Mouse (Mus musculus) forebrain, embryonic 16.5 days (tissue): ENCODE measurements around the gene Itga1. TPM values are rescaled to one million over a fixed set of nuclear protein-coding genes. Genes with fewer than 3 reads are reported as not detected.

Experiments used
- ATAC-seq: fragments of 200-750 bp; cut with Nextera tagmentation; 2 replicates; pipeline ENCODE4 v1.8.0; 2017; ENCODE audit warnings: mild to moderate bottlenecking, moderate library complexity
- H3K27ac ChIP-seq: fragments of 300-500 bp; sonication (generic); 2 replicates; pipeline ENCODE4 v1.5.1; 2014; ENCODE audit warnings: low read length, control low read depth
- H3K27me3 ChIP-seq: fragments of 300-500 bp; sonication (generic); replicated peaks from 2 replicates; pipeline ENCODE4 v1.6.1; 2014; ENCODE audit warnings: low read length; ENCODE audit not compliant: control insufficient read depth, insufficient read depth
- H3K36me3 ChIP-seq: fragments of 300-500 bp; sonication (generic); 2 replicates; pipeline ENCODE4 v1.6.1; 2014; ENCODE audit not compliant: control insufficient read depth, insufficient read depth
- H3K4me1 ChIP-seq: fragments of 300-500 bp; sonication (generic); replicated peaks from 2 replicates; pipeline ENCODE4 v1.6.1; 2014; ENCODE audit warnings: low read length; ENCODE audit not compliant: control insufficient read depth, insufficient read depth
- H3K4me2 ChIP-seq: fragments of 300-500 bp; sonication (generic); 2 replicates; pipeline ENCODE4 v1.6.1; 2014; ENCODE audit warnings: mild to moderate bottlenecking, low read length, control low read depth
- H3K4me3 ChIP-seq: fragments of 300-500 bp; sonication (generic); replicated peaks from 2 replicates; pipeline ENCODE4 v1.5.1; 2014; ENCODE audit warnings: mild to moderate bottlenecking, low read length, control low read depth
- H3K9ac ChIP-seq: fragments of 300-500 bp; sonication (generic); replicated peaks from 2 replicates; pipeline ENCODE4 v1.6.1; 2014; ENCODE audit warnings: low read depth, low read length, control low read depth
- H3K9me3 ChIP-seq: fragments of 300-500 bp; sonication (generic); 2 replicates; pipeline ENCODE4 v1.6.1; 2016; ENCODE audit warnings: low read length; ENCODE audit not compliant: control insufficient read depth
- WGBS: fragments of 180-500 bp; shearing (Covaris S2); extraction: QIAGEN DNeasy Blood & Tissue Kit; methylation state at CpG from one replicate; pipeline ENCODE4 v1.1.7; 2014; 5-methylcytosine and 5-hydroxymethylcytosine counted together
- polyA plus RNA-seq: library from polyadenylated mRNA; unstranded; fragments of >200 nt; fragmentation: Nextera tagmentation; extraction: Ambion mirVana; gene quantifications from 2 replicates; pipeline ENCODE4 v1.2.1, GENCODE M21; 2015

The Itga1 gene
- polyA plus RNA-seq, 1 experiment from 2014 or later = 6.6 TPM

DNA sequence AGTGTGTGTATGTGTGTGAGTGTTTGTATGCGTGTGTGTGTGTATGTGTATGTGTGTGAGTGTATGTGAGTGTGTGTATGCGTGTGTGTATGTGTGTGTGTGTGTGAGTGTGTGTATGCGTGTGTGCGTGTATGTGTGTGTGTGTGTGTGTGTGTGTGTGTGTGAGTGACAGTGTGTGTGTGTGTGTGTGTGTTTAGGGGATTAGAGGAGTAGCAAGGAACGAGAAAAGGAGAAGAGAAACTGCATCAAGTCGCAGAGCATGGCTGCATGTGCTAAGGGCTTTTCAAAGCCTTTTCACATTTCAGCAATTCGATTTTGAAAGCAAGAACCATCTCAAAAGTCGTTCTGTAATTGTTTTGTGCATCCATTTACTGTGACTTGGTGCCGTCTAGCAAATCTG is 191.1 kb downstream of the Itga1 start:
- Histone ChIP-seq H3K27me3 (no peaks in the 10 kb centered on the region), H3K4me2 (no peak overlapping the region), H3K9ac (no peak overlapping the region), H3K4me3 (no peak overlapping the region), H3K9me3 (no peaks in the 10 kb centered on the region), H3K36me3 (no peaks in the 10 kb centered on the region), H3K27ac (no peak overlapping the region), H3K4me1 (no peaks in the 10 kb centered on the region)
- ATAC-seq = no peak
- 83% methylated on average over 9 of the region's 9 CpGs for WGBS

DNA sequence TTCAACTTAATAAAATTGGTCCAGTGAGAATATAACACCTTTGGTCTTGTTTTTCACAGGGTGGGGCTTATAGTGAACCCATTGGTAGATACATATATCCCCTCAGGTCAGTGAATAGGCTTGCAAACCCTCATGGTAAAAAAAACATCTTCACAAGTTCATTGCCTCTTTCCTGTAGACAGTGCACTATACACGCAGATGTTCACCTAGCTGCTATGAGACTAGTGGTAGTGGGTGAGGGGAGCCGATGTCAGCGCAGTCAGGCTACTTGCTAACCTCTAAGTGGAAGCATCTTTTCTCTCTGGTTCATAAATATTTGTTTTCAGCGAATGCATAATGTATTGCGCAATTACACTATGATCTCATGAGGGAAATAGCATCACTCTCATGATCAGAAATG is 192.2 kb downstream of the Itga1 start:
- no peak overlapping the region for H3K9ac ChIP-seq
- H3K4me1 ChIP-seq = no peaks in the 10 kb centered on the region
- no peak overlapping the region for H3K4me3 ChIP-seq
- H3K9me3 ChIP-seq = no peaks in the 10 kb centered on the region
- no peaks in the 10 kb centered on the region for H3K36me3 ChIP-seq
- H3K27me3 ChIP-seq = no peaks in the 10 kb centered on the region
- 98% methylated on average over 5 of the region's 5 CpGs for WGBS
- ATAC-seq = no peak
- H3K27ac ChIP-seq = no peak overlapping the region
- H3K4me2 ChIP-seq = no peak overlapping the region

DNA sequence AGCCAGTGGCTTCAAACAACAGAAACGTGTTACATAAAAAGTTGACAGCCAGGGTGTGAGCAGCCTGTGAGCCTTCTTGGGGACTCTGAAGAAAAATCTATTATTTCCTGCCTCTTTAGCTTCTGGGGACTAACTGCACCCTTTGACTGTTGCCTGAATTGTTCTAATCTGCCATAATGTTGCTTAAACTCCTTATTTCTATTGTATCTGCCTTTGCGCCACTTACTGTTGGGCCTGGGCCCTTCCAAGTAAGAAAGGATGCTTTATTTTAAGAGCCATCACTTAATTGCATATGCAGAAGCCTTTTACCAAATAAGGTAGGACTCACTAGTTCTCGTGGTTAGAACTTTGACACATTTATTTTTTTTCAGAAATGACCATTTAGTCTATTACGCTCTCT is 193.9 kb downstream of the Itga1 start:
- H3K9me3 ChIP-seq = no peaks in the 10 kb centered on the region
- no peaks in the 10 kb centered on the region for H3K36me3 ChIP-seq
- no peak overlapping the region for H3K4me3 ChIP-seq
- no peak overlapping the region for H3K27ac ChIP-seq
- WGBS = 73% methylated on average over 4 of the region's 4 CpGs
- no peaks in the 10 kb centered on the region for H3K27me3 ChIP-seq
- ATAC-seq = no peak
- no peak overlapping the region for H3K9ac ChIP-seq
- no peaks in the 10 kb centered on the region for H3K4me1 ChIP-seq
- H3K4me2 ChIP-seq = no peak overlapping the region

Other genes with a start within 250 kb of the Itga1 start
- 0.89 and 1.5 TPM in 2 replicates for gene Itga2, start 169.9 kb downstream of the Itga1 start, polyA plus RNA-seq
- 4.2 and 4.5 TPM in 2 replicates for gene Pelo, start 11.8 kb downstream of the Itga1 start, polyA plus RNA-seq
- gene Gm49395, start within 50 bp of the Itga1 start, polyA plus RNA-seq = 1.8 and 2.1 TPM in 2 replicates